Mouse (Mus musculus) c-Kit-positive CD71-positive TER-119-negative erythroid progenitor cells, embryonic 14.5 days (primary cell): ENCODE measurements at regions not wholly inside any gene's neighbourhood (a gene's known extent, or its start where the extent isn't known, plus 50 kb on each side); places are given as distances from the start of the nearest gene placed in this dataset.
A peak's percentile ranks its signal among the peaks of the same experiment; 100 is the strongest.

Source experiments
- DNase-seq: peaks from one replicate; pipeline ENCODE4 v3.0.0-alpha.2; 2013; ENCODE audit warnings: low read depth

GRCm38 (mm10) chrX:21293666-21294065, 118.2 kb upstream of the Gm21876 start:
- DNase-seq: no peak

GRCm38 (mm10) chrX:21295460-21295859, 120.0 kb upstream of the Gm21876 start:
- no peak for DNase-seq

GRCm38 (mm10) chrX:21297349-21297748, 121.9 kb upstream of the Gm21876 start:
- no peak for DNase-seq

GRCm38 (mm10) chrX:21334499-21335032, 149.8 kb upstream of the Agtr2 start:
- DNase-seq: no peak

- DNase-seq: no peak
Observed at GRCm38 (mm10) chrX:21344397-21344796, 139.9 kb upstream of the Agtr2 start.

GRCm38 (mm10) chrX:21350503-21350902, 133.8 kb upstream of the Agtr2 start:
- DNase-seq: no peak

GRCm38 (mm10) chrX:21352350-21352749, 132.0 kb upstream of the Agtr2 start:
- DNase-seq: peak; percentile 0

GRCm38 (mm10) chrX:21360771-21361667, 123.3 kb upstream of the Agtr2 start:
- DNase-seq: no peak

- DNase-seq: no peak
Observed at GRCm38 (mm10) chrX:21385221-21385620, 99.1 kb upstream of the Agtr2 start.

- no peak for DNase-seq
Observed at GRCm38 (mm10) chrX:21389992-21390391, 94.4 kb upstream of the Agtr2 start.

GRCm38 (mm10) chrX:21393212-21393611, 91.1 kb upstream of the Agtr2 start:
- no peak for DNase-seq

- DNase-seq: no peak
Observed at GRCm38 (mm10) chrX:21424797-21425196, 59.5 kb upstream of the Agtr2 start.

GRCm38 (mm10) chrX:21428081-21428480, 56.3 kb upstream of the Agtr2 start:
- no peak for DNase-seq

GRCm38 (mm10) chrX:21433501-21433900, 50.8 kb upstream of the Agtr2 start:
- DNase-seq: no peak
